Mouse (Mus musculus) MEL (cell line): ENCODE results near the gene Mcoln1.

ENCODE experiments used
- MAFK ChIP-seq: IDR thresholded peaks from 2 replicates; pipeline ENCODE4 v1.6.1; 2011; ENCODE audit warnings: low read depth, mild to moderate bottlenecking, low read length, improper control_type of control experiment, borderline replicate concordance
- TBP ChIP-seq: IDR thresholded peaks from 2 replicates; pipeline ENCODE4 v1.8.0; 2011; ENCODE audit warnings: low read depth, low read length, improper control_type of control experiment
- ZC3H11A ChIP-seq: IDR thresholded peaks from 2 replicates; pipeline ENCODE4 v1.6.1; 2012; ENCODE audit warnings: low read depth, mild to moderate bottlenecking, inconsistent platforms, low read length, improper control_type of control experiment

DNA sequence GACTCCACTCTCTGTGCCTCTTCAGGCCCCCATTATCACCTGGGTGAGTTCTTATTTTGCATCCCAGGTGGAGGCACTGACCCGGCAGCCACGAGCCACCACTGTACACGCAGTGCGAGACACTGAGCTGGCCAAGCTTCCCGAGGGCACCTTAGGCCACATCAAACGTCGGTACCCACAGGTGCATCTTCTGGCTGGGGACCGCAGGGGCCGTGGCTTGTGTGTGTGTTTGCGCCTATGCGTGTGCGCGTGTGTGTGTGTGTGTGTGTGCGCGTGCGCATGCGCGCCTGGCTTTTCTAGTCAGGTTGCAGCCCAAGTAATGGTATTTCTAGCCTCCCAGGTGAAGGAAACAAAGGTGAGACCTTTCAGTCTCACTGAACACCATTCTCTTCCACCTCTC, 31.7 kb downstream of the Mcoln1 start:
- TF ChIP-seq TBP (no peak), MAFK (no peak), ZC3H11A (no peak)
